Mouse (Mus musculus) myocyte (in vitro differentiated cells): ENCODE measurements around the gene Prrc2b. TPM values are rescaled to one million over a fixed set of nuclear protein-coding genes. Genes with fewer than 3 reads are reported as not detected.

ENCODE experiments used
- H3K27me3 ChIP-seq: one replicate; pipeline ENCODE4 v1.6.1; 2011; ENCODE audit not compliant: control insufficient read depth, insufficient read depth, insufficient read length
- H3K36me3 ChIP-seq: one replicate; pipeline ENCODE4 v1.6.1; 2011; ENCODE audit not compliant: control insufficient read depth, insufficient read depth
- H3K4me2 ChIP-seq: one replicate; pipeline ENCODE4 v1.6.1; 2011; ENCODE audit warnings: low read depth, control low read depth
- H3K4me3 ChIP-seq: one replicate; pipeline ENCODE4 v1.5.1; 2011; ENCODE audit warnings: mild to moderate bottlenecking, control low read depth, moderate library complexity
- H3K79me2 ChIP-seq: one replicate; pipeline ENCODE4 v1.6.1; 2011; ENCODE audit not compliant: control insufficient read depth, insufficient read depth
- H3ac ChIP-seq: one replicate; pipeline ENCODE4 v1.6.1; 2011; ENCODE audit not compliant: control insufficient read depth, insufficient read length
- CEBPB ChIP-seq: IDR thresholded peaks from 2 replicates; pipeline ENCODE4 v1.6.1; 2011; ENCODE audit warnings: mild to moderate bottlenecking, moderate library complexity; ENCODE audit not compliant: poor library complexity, insufficient read depth, severe bottlenecking
- E2F4 ChIP-seq: IDR thresholded peaks from one replicate; pipeline ENCODE4 v1.6.1; 2011; ENCODE audit warnings: mild to moderate bottlenecking, control low read depth, moderate library complexity; ENCODE audit not compliant: insufficient read depth
- MAX ChIP-seq: IDR thresholded peaks from one replicate; pipeline ENCODE4 v1.6.1; 2011; ENCODE audit warnings: low read depth, mild to moderate bottlenecking, control low read depth
- MYOD1 ChIP-seq, 3 experiments: IDR thresholded peaks; one replicate each; pipeline ENCODE4 v1.6.1; 2011; ENCODE audit warnings: control low read depth in 2 of 3, low read depth in 2 of 3, mild to moderate bottlenecking in 2 of 3, moderate library complexity in 1 of 3; ENCODE audit not compliant: insufficient read length in 2 of 3, control insufficient read depth in 1 of 3
- MYOG ChIP-seq, 3 experiments: IDR thresholded peaks; one replicate each; pipeline ENCODE4 v1.6.1; 2011; ENCODE audit warnings: control low read depth in 2 of 3, low read depth in 2 of 3, mild to moderate bottlenecking in 2 of 3; ENCODE audit not compliant: insufficient read length in 2 of 3, control insufficient read depth in 1 of 3, insufficient read depth in 1 of 3
- POLR2A ChIP-seq: IDR thresholded peaks from one replicate; pipeline ENCODE4 v1.6.1; 2011; ENCODE audit warnings: low read depth, mild to moderate bottlenecking, control low read depth, moderate library complexity; ENCODE audit not compliant: insufficient read length
- POLR2AphosphoS2 ChIP-seq: IDR thresholded peaks from one replicate; pipeline ENCODE4 v1.6.1; 2011; ENCODE audit warnings: low read depth, control low read depth; ENCODE audit not compliant: insufficient read length
- REST ChIP-seq: IDR thresholded peaks from one replicate; pipeline ENCODE4 v1.6.1; 2011; ENCODE audit warnings: mild to moderate bottlenecking, control low read depth, moderate library complexity; ENCODE audit not compliant: insufficient read depth, insufficient read length
- SRF ChIP-seq: IDR thresholded peaks from one replicate; pipeline ENCODE4 v1.6.1; 2011; ENCODE audit warnings: low read depth; ENCODE audit not compliant: control insufficient read depth, insufficient read length
- TCF12 ChIP-seq: IDR thresholded peaks from one replicate; pipeline ENCODE4 v1.6.1; 2011; ENCODE audit warnings: mild to moderate bottlenecking, control low read depth; ENCODE audit not compliant: poor library complexity, insufficient read depth, severe bottlenecking
- TCF3 ChIP-seq: IDR thresholded peaks from one replicate; pipeline ENCODE4 v1.6.1; 2011; ENCODE audit warnings: low read depth, control low read depth; ENCODE audit not compliant: insufficient read length
- USF1 ChIP-seq: IDR thresholded peaks from one replicate; pipeline ENCODE4 v1.6.1; 2011; ENCODE audit warnings: low read depth, mild to moderate bottlenecking, control low read depth, moderate library complexity
- polyA plus RNA-seq: library from polyadenylated mRNA; unstranded; fragments of >200 nt; fragmentation: generic; extraction: Trizol; gene quantifications from one replicate; pipeline ENCODE4 v1.2.1, GENCODE M21; 2012; ENCODE audit warnings: missing spikeins

Prrc2b gene
- polyA plus RNA-seq, 1 experiment = 76.2 TPM

- H3K36me3 ChIP-seq = no peaks in the 10 kb centered on the region
- H3ac ChIP-seq = no peak overlapping the region
- no peak overlapping the region for H3K4me3 ChIP-seq
- peaks cover 92% of the 10 kb centered on the region for H3K79me2 ChIP-seq
- H3K27me3 ChIP-seq = no peaks in the 10 kb centered on the region
- TF ChIP-seq TCF3 (no peak), POLR2AphosphoS2 (no peak), SRF (no peak), POLR2A (no peak), TCF12 (no peak), MYOD1 (IDR thresholded peaks at IDR 0.05; ENCODE audit: control insufficient read depth in 1 of 3, insufficient read length in 2 of 3, low read depth in 2 of 3) (no peak), MAX (no peak), USF1 (no peak), MYOG (IDR thresholded peaks at IDR 0.05; ENCODE audit: control insufficient read depth in 1 of 3, insufficient read depth in 1 of 3, insufficient read length in 2 of 3, low read depth in 2 of 3) (no peak), E2F4 (no peak), REST (no peak), CEBPB (no peak)
- peak overlapping the region; percentile 92 for H3K4me2 ChIP-seq
Observed at GRCm38 (mm10) chr2:32155614-32156013, 4.7 kb downstream of the Prrc2b start.

DNA sequence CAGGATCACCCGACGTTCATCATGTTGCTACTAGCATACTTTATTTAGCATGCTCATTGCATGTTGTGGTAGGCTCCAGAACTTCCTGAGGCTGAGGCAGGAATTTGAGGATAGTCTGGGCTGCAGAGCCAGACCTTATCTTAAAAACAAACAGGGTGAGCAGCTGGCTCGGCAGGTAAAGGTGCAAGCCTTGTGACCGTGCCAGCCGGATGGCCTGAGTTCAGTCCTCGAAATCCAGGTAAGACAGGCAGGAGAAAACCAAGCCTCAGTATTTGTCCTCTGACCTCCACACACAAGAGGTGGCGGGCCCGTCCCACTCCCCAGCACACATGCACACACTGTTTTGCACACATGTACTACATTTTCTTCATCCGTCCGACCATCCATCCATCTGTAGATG lies 5.8 kb downstream of the Prrc2b start:
- peaks cover 100% of the 10 kb centered on the region for H3K79me2 ChIP-seq
- H3K4me3 ChIP-seq = no peak overlapping the region
- H3K4me2 ChIP-seq = no peak overlapping the region
- H3K36me3 ChIP-seq = peaks cover 3% of the 10 kb centered on the region
- H3K27me3 ChIP-seq = no peaks in the 10 kb centered on the region
- no peak overlapping the region for H3ac ChIP-seq
- TF ChIP-seq E2F4 = no peak
- TF ChIP-seq TCF3 = no peak
- no peak for TF ChIP-seq MYOD1 (IDR thresholded peaks at IDR 0.05; ENCODE audit: control insufficient read depth in 1 of 3, insufficient read length in 2 of 3, low read depth in 2 of 3)
- no peak for TF ChIP-seq SRF
- TF ChIP-seq POLR2A = no peak
- TF ChIP-seq CEBPB = no peak
- TF ChIP-seq REST = no peak
- no peak for TF ChIP-seq POLR2AphosphoS2
- TF ChIP-seq MYOG (IDR thresholded peaks at IDR 0.05; ENCODE audit: control insufficient read depth in 1 of 3, insufficient read depth in 1 of 3, insufficient read length in 2 of 3, low read depth in 2 of 3) = no peak
- no peak for TF ChIP-seq TCF12
- no peak for TF ChIP-seq MAX
- no peak for TF ChIP-seq USF1

DNA sequence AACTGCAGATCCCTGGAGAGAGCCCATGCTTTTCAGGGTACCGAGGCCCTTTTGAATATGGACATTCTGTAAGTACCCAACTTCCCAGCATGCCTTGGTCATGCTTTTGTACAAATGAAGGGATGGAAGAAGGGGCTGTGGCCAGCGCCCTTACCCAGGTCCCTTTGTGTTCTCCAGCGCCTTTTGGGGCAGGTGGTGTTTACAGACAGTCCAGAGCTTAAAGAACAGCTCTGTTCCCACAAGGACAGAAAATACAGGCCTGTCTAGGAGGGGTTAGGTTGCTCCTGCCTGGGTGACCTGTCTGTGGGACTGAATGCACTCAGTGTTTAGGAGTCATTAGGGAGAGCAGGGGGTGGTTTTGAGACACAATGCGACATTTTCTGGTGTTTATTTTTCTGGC lies 6.4 kb downstream of the Prrc2b start:
- Histone ChIP-seq H3K4me3 (no peak overlapping the region), H3ac (no peak overlapping the region), H3K27me3 (no peaks in the 10 kb centered on the region), H3K36me3 (peaks cover 3% of the 10 kb centered on the region), H3K79me2 (peaks cover 100% of the 10 kb centered on the region), H3K4me2 (no peak overlapping the region)
- no peak for TF ChIP-seq TCF12
- TF ChIP-seq E2F4 = no peak
- TF ChIP-seq REST = no peak
- TF ChIP-seq SRF = no peak
- no peak for TF ChIP-seq USF1
- no peak for TF ChIP-seq MYOG (IDR thresholded peaks at IDR 0.05; ENCODE audit: control insufficient read depth in 1 of 3, insufficient read depth in 1 of 3, insufficient read length in 2 of 3, low read depth in 2 of 3)
- no peak for TF ChIP-seq MYOD1 (IDR thresholded peaks at IDR 0.05; ENCODE audit: control insufficient read depth in 1 of 3, insufficient read length in 2 of 3, low read depth in 2 of 3)
- TF ChIP-seq POLR2AphosphoS2 = no peak
- no peak for TF ChIP-seq MAX
- TF ChIP-seq TCF3 = no peak
- TF ChIP-seq CEBPB = no peak
- TF ChIP-seq POLR2A = no peak

DNA sequence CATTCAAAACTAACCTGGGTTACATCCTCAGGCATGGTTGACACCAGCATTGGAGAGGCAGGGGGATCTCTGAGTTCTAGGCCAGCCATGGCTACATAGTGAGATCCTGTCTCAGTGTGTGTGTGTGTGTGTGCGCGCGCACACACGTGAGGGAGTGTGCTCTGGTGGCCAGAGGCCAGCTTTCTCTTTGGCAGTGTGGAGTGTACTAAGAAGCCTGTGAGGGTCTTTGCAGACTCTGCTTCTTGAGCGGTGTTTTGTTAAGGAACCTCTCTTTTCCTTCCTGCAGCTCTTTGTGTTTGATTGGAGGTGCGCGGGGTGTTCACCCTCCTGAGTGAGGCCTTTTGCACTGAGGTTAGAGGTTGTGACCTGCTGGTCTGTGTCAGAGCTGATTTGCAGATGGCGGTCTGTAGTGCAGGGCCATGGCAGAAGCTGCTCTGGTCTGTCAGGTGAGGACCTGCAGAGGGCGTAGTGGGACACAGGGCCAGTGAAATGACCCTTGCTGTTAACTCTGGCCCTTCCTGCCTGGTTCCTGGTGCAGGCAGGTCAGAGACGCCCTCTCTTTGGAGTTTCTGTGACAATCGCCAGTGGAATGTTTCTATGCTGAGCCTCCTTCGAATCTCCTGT lies 7.8 kb downstream of the Prrc2b start:
- H3K79me2 ChIP-seq = peaks cover 100% of the 10 kb centered on the region
- H3K4me2 ChIP-seq = no peak overlapping the region
- no peaks in the 10 kb centered on the region for H3K27me3 ChIP-seq
- TF ChIP-seq SRF (no peak), MYOG (IDR thresholded peaks at IDR 0.05; ENCODE audit: control insufficient read depth in 1 of 3, insufficient read depth in 1 of 3, insufficient read length in 2 of 3, low read depth in 2 of 3) (peak in 1 of 3 experiments; percentile 4), TCF3 (no peak), CEBPB (no peak)
- H3K4me3 ChIP-seq = no peak overlapping the region
- H3ac ChIP-seq = no peak overlapping the region
- H3K36me3 ChIP-seq = peaks cover 3% of the 10 kb centered on the region

DNA sequence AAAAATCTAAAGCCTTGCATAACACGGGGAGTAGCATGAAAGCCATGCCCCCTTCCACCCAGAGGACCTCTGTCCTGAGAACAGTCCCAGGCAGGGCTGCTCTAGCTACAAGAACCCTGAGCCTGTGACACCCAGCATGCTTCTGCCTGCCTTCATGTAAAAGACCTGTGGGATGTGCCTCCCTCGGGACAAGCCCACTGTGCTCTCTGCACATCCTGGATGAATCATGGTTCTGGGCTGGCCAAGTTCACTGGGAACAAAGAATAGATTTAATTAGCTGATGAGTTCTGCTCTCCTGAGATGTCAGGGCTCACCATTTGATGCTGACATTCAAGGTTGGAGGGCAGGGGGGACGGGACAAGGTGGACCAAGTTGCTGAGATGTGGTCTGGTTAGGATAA lies 9.6 kb downstream of the Prrc2b start:
- Histone ChIP-seq H3K27me3 (no peaks in the 10 kb centered on the region), H3K4me2 (peak overlapping the region; percentile 7), H3K36me3 (peaks cover 3% of the 10 kb centered on the region), H3K79me2 (peaks cover 100% of the 10 kb centered on the region), H3ac (no peak overlapping the region), H3K4me3 (no peak overlapping the region)
- TF ChIP-seq TCF3 = no peak
- no peak for TF ChIP-seq E2F4
- no peak for TF ChIP-seq TCF12
- no peak for TF ChIP-seq MYOD1 (IDR thresholded peaks at IDR 0.05; ENCODE audit: control insufficient read depth in 1 of 3, insufficient read length in 2 of 3, low read depth in 2 of 3)
- TF ChIP-seq POLR2A = no peak
- no peak for TF ChIP-seq MYOG (IDR thresholded peaks at IDR 0.05; ENCODE audit: control insufficient read depth in 1 of 3, insufficient read depth in 1 of 3, insufficient read length in 2 of 3, low read depth in 2 of 3)
- TF ChIP-seq USF1 = no peak
- no peak for TF ChIP-seq POLR2AphosphoS2
- no peak for TF ChIP-seq MAX
- no peak for TF ChIP-seq CEBPB
- TF ChIP-seq SRF = no peak
- TF ChIP-seq REST = no peak
